Mouse (Mus musculus) stomach, postnatal 0 days (tissue): Measurements from ENCODE around the gene Krtap15. TPM values are rescaled to one million over a fixed set of nuclear protein-coding genes. Genes with fewer than 3 reads are reported as not detected.

Source experiments
- ATAC-seq: fragments of 200-750 bp; cut with Nextera tagmentation; 2 replicates; pipeline ENCODE4 v1.8.0; 2017; ENCODE audit not compliant: low FRiP score, low TSS enrichment
- DNase-seq: peaks from one replicate; pipeline ENCODE4 v3.0.0-alpha.2; 2016; ENCODE audit warnings: low spot score
- H3K27ac ChIP-seq: fragments of 300-500 bp; sonication (generic); replicated peaks from 2 replicates; pipeline ENCODE4 v1.5.1; 2014; ENCODE audit warnings: mild to moderate bottlenecking, control low read depth
- H3K27me3 ChIP-seq: fragments of 300-500 bp; sonication (generic); 2 replicates; pipeline ENCODE4 v1.6.1; 2014; ENCODE audit warnings: low read length; ENCODE audit not compliant: control insufficient read depth, insufficient read depth
- H3K36me3 ChIP-seq: fragments of 300-500 bp; sonication (generic); 2 replicates; pipeline ENCODE4 v1.6.1; 2014; ENCODE audit warnings: low read length, mixed read lengths; ENCODE audit not compliant: control insufficient read depth, insufficient read depth
- H3K4me1 ChIP-seq: fragments of 300-500 bp; sonication (generic); replicated peaks from 2 replicates; pipeline ENCODE4 v1.6.1; 2014; ENCODE audit warnings: antibody characterized with exemption; ENCODE audit not compliant: control insufficient read depth, insufficient read depth
- H3K4me2 ChIP-seq: fragments of 300-500 bp; sonication (generic); replicated peaks from 2 replicates; pipeline ENCODE4 v1.6.1; 2014; ENCODE audit warnings: low read depth, mild to moderate bottlenecking, control low read depth, moderate library complexity
- H3K4me3 ChIP-seq: fragments of 300-500 bp; sonication (generic); 2 replicates; pipeline ENCODE4 v1.5.1; 2014; ENCODE audit warnings: low read depth, low read length, control low read depth
- H3K9ac ChIP-seq: fragments of 300-500 bp; sonication (generic); 2 replicates; pipeline ENCODE4 v1.6.1; 2014; ENCODE audit warnings: mild to moderate bottlenecking, low read length, control low read depth, mixed read lengths
- H3K9me3 ChIP-seq: fragments of 300-500 bp; sonication (generic); 2 replicates; pipeline ENCODE4 v1.6.1; 2016; ENCODE audit warnings: low read length; ENCODE audit not compliant: control insufficient read depth
- CTCF ChIP-seq: IDR thresholded peaks from 2 replicates; pipeline ENCODE4 v1.5.1; 2016; ENCODE audit warnings: antibody characterized with exemption, low read depth, mild to moderate bottlenecking, moderate library complexity
- EP300 ChIP-seq: optimal IDR thresholded peaks from 2 replicates; pipeline ENCODE3; 2016; ENCODE audit warnings: antibody characterized with exemption
- WGBS: fragments of 180-500 bp; shearing (Covaris S2); extraction: QIAGEN DNeasy Blood & Tissue Kit; methylation state at CpG from one replicate; pipeline ENCODE4 v1.1.7; 2014; 5-methylcytosine and 5-hydroxymethylcytosine counted together
- polyA plus RNA-seq: library from polyadenylated mRNA; unstranded; fragments of >200 nt; fragmentation: Nextera tagmentation; extraction: Ambion mirVana; gene quantifications from 2 replicates; pipeline ENCODE4 v1.2.1, GENCODE M21; 2015

The Krtap15 gene
- polyA plus RNA-seq: not detected in 2 replicates

GRCm38 (mm10) chr16:88820066-88820465, at the start of gene Krtap15:
TSS of gene Krtap15 (plus strand) at chr16:88820215.
- no peak within 1 kb of the TSS for H3K27ac ChIP-seq
- ATAC-seq (no peak), DNase-seq (no peak)
- no peaks in the 10 kb centered on the region for H3K9me3 ChIP-seq
- TF ChIP-seq CTCF (no peak), EP300 (no peak)
- WGBS: 77% methylated on average over 3 of the region's 3 CpGs
- no peaks in the 10 kb centered on the region for H3K36me3 ChIP-seq
- no peak within 1 kb of the TSS for H3K4me2 ChIP-seq
- H3K27me3 ChIP-seq: no peaks in the 10 kb centered on the region
- H3K4me3 ChIP-seq: no peak within 1 kb of the TSS
- H3K4me1 ChIP-seq: no peaks in the 10 kb centered on the region
- no peak within 1 kb of the TSS for H3K9ac ChIP-seq

GRCm38 (mm10) chr16:88774106-88774505, 45.9 kb upstream of the Krtap15 start, which contains the start of gene 2310057N15Rik:
TSS of gene 2310057N15Rik (minus strand) at chr16:88774206.
- Histone ChIP-seq H3K9ac (no peak within 1 kb of the TSS), H3K27ac (no peak within 1 kb of the TSS), H3K9me3 (no peaks in the 10 kb centered on the region), H3K4me2 (no peak within 1 kb of the TSS), H3K4me1 (no peaks in the 10 kb centered on the region), H3K4me3 (no peak within 1 kb of the TSS), H3K27me3 (no peaks in the 10 kb centered on the region), H3K36me3 (no peaks in the 10 kb centered on the region)
- no peak for TF ChIP-seq EP300
- TF ChIP-seq CTCF: no peak
- DNase-seq: no peak
- 86% methylated on average over 2 of the region's 2 CpGs for WGBS
- ATAC-seq: no peak

GRCm38 (mm10) chr16:88777596-88777995, 42.4 kb upstream of the Krtap15 start, which contains the start of gene Gm5965:
TSS of gene Gm5965 (plus strand) at chr16:88777896.
- H3K4me3 ChIP-seq: no peak within 1 kb of the TSS
- no peaks in the 10 kb centered on the region for H3K36me3 ChIP-seq
- TF ChIP-seq CTCF: no peak
- no peak for TF ChIP-seq EP300
- DNase-seq (no peak), ATAC-seq (no peak)
- no peaks in the 10 kb centered on the region for H3K27me3 ChIP-seq
- no peak within 1 kb of the TSS for H3K27ac ChIP-seq
- H3K4me2 ChIP-seq: no peak within 1 kb of the TSS
- WGBS: 88% methylated on average over 5 of the region's 6 CpGs
- no peaks in the 10 kb centered on the region for H3K9me3 ChIP-seq
- no peak within 1 kb of the TSS for H3K9ac ChIP-seq
- H3K4me1 ChIP-seq: no peaks in the 10 kb centered on the region

GRCm38 (mm10) chr16:88786786-88787185, 33.2 kb upstream of the Krtap15 start:
- H3K4me3 ChIP-seq: no peak overlapping the region
- no peak overlapping the region for H3K27ac ChIP-seq
- H3K36me3 ChIP-seq: no peaks in the 10 kb centered on the region
- H3K4me2 ChIP-seq: no peak overlapping the region
- no peaks in the 10 kb centered on the region for H3K27me3 ChIP-seq
- no peaks in the 10 kb centered on the region for H3K9me3 ChIP-seq
- no peaks in the 10 kb centered on the region for H3K4me1 ChIP-seq
- no peak overlapping the region for H3K9ac ChIP-seq
- no peak for TF ChIP-seq EP300
- no peak for TF ChIP-seq CTCF
- no peak for DNase-seq
- 71% methylated on average over 2 of the region's 2 CpGs for WGBS
- ATAC-seq: no peak

- no peaks in the 10 kb centered on the region for H3K9me3 ChIP-seq
- no peak for DNase-seq
- 73% methylated on average over 2 of the region's 2 CpGs for WGBS
- H3K9ac ChIP-seq: no peak within 1 kb of the TSS
- no peaks in the 10 kb centered on the region for H3K4me1 ChIP-seq
- H3K27me3 ChIP-seq: no peaks in the 10 kb centered on the region
- H3K4me2 ChIP-seq: no peak within 1 kb of the TSS
- H3K27ac ChIP-seq: no peak within 1 kb of the TSS
- no peak for TF ChIP-seq CTCF
- TF ChIP-seq EP300: no peak
- ATAC-seq: no peak
- H3K4me3 ChIP-seq: no peak within 1 kb of the TSS
- no peaks in the 10 kb centered on the region for H3K36me3 ChIP-seq
Measured at GRCm38 (mm10) chr16:88811827-88812226, 8.2 kb upstream of the Krtap15 start, which contains the start of gene Gm20741. TSS of gene Gm20741 (minus strand) at chr16:88812220.

- TF ChIP-seq EP300 (no peak), CTCF (peak; percentile 74)
- DNase-seq (no peak), ATAC-seq (no peak)
- Histone ChIP-seq H3K4me2 (no peak overlapping the region), H3K27me3 (no peaks in the 10 kb centered on the region), H3K36me3 (no peaks in the 10 kb centered on the region), H3K4me3 (no peak overlapping the region), H3K27ac (no peak overlapping the region), H3K9ac (no peak overlapping the region), H3K9me3 (no peaks in the 10 kb centered on the region), H3K4me1 (no peaks in the 10 kb centered on the region)
- 79% methylated on average over 3 of the region's 3 CpGs for WGBS
Measured at GRCm38 (mm10) chr16:88823736-88824135, 3.7 kb downstream of the Krtap15 start.
